Mouse (Mus musculus) E14TG2a.4 (cell line): ENCODE data around the gene Lcmt2.

Source experiments
- H3K27me3 ChIP-seq: 2 replicates; pipeline ENCODE4 v1.6.1; 2014; ENCODE audit warnings: low read length, control low read depth; ENCODE audit not compliant: insufficient read depth
- H3K36me3 ChIP-seq: 2 replicates; pipeline ENCODE4 v1.6.1; 2014; ENCODE audit warnings: low read length, control low read depth; ENCODE audit not compliant: insufficient read depth
- H3K4me1 ChIP-seq: replicated peaks from 2 replicates; pipeline ENCODE4 v1.6.1; 2014; ENCODE audit warnings: low read depth, low read length, control low read depth
- H3K4me3 ChIP-seq: replicated peaks from 2 replicates; pipeline ENCODE4 v1.5.1; 2014; ENCODE audit warnings: mild to moderate bottlenecking, low read length
- H3K9me3 ChIP-seq: 2 replicates; pipeline ENCODE4 v1.6.1; 2014; ENCODE audit warnings: low read length, control low read depth
- CTCF ChIP-seq: conservative IDR thresholded peaks from 2 replicates; pipeline ENCODE4 v1.5.1; 2014; ENCODE audit warnings: low read length
- NANOG ChIP-seq: IDR thresholded peaks from 2 replicates; pipeline ENCODE4 v1.6.1; 2014; ENCODE audit warnings: borderline replicate concordance, low read length, mixed read lengths
- POU5F1 ChIP-seq: IDR thresholded peaks from 2 replicates; pipeline ENCODE4 v1.6.1; 2014; ENCODE audit warnings: low read length, borderline replicate concordance

The Lcmt2 gene

GRCm38 (mm10) chr2:121169173-121169572, 28.7 kb upstream of the Lcmt2 start:
- H3K4me3 ChIP-seq, result no peak overlapping the region
- no peaks in the 10 kb centered on the region for H3K9me3 ChIP-seq
- H3K36me3 ChIP-seq, result peaks cover 34% of the 10 kb centered on the region
- peaks cover 16% of the 10 kb centered on the region for H3K27me3 ChIP-seq
- TF ChIP-seq POU5F1, result no peak
- no peak for TF ChIP-seq CTCF
- no peak for TF ChIP-seq NANOG
- H3K4me1 ChIP-seq, result peaks cover 18% of the 10 kb centered on the region

GRCm38 (mm10) chr2:121153100-121153499, 12.6 kb upstream of the Lcmt2 start:
- Histone ChIP-seq H3K36me3 (peaks cover 77% of the 10 kb centered on the region), H3K9me3 (no peaks in the 10 kb centered on the region), H3K4me3 (no peak overlapping the region), H3K27me3 (no peaks in the 10 kb centered on the region), H3K4me1 (no peaks in the 10 kb centered on the region)
- TF ChIP-seq CTCF (peak; percentile 61), POU5F1 (no peak)

DNA sequence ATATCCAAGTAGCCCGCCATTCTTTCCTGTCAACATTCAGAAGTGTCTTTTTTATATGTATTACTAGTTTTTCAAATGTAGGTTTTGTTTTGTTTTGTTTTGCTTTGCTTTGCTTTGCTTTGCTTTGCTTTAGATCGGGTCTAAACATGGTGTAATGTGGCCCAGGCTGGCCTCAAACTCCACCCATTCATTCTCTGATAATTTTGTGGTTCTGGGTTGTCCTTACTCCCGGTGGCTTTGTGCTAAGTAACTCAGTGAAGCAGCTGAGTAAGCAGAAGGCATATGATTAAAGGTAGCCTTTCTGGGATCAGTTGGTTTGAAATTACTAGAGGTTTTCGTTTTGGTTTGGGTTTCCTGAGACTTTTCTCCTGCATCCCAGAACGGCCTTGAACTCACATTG, 9.2 kb upstream of the Lcmt2 start:
- Histone ChIP-seq H3K27me3 (no peaks in the 10 kb centered on the region), H3K36me3 (peaks cover 80% of the 10 kb centered on the region), H3K4me3 (no peak overlapping the region), H3K9me3 (no peaks in the 10 kb centered on the region), H3K4me1 (no peaks in the 10 kb centered on the region)
- TF ChIP-seq POU5F1, result no peak
- no peak for TF ChIP-seq NANOG
- TF ChIP-seq CTCF, result no peak

DNA sequence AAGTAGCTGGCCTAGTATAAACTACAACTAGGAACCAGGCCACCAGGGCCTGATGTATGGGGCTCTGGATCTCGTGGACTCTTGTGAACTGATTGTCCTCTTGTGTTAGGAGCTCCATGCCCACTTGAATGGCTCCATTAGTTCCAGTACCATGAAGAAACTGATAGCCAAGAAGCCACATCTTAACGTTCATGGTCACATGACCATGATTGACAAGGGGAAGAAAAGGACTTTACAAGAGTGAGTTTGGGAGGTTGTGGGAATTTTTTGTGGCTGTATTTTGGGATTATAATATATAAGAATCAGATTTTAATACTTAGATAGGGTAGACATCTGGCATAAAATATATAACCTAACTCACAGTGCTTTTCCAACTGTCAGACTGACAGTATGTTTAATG, 2.0 kb upstream of the Lcmt2 start:
- Histone ChIP-seq H3K4me3 (no peak overlapping the region), H3K27me3 (no peaks in the 10 kb centered on the region), H3K36me3 (peaks cover 61% of the 10 kb centered on the region), H3K4me1 (peaks cover 31% of the 10 kb centered on the region), H3K9me3 (no peaks in the 10 kb centered on the region)
- no peak for TF ChIP-seq CTCF
- TF ChIP-seq POU5F1, result no peak
- no peak for TF ChIP-seq NANOG

GRCm38 (mm10) chr2:121141216-121142035, 973 bp upstream of the Lcmt2 start:
- no peak for TF ChIP-seq POU5F1
- no peak for TF ChIP-seq NANOG
- no peak for TF ChIP-seq CTCF

DNA sequence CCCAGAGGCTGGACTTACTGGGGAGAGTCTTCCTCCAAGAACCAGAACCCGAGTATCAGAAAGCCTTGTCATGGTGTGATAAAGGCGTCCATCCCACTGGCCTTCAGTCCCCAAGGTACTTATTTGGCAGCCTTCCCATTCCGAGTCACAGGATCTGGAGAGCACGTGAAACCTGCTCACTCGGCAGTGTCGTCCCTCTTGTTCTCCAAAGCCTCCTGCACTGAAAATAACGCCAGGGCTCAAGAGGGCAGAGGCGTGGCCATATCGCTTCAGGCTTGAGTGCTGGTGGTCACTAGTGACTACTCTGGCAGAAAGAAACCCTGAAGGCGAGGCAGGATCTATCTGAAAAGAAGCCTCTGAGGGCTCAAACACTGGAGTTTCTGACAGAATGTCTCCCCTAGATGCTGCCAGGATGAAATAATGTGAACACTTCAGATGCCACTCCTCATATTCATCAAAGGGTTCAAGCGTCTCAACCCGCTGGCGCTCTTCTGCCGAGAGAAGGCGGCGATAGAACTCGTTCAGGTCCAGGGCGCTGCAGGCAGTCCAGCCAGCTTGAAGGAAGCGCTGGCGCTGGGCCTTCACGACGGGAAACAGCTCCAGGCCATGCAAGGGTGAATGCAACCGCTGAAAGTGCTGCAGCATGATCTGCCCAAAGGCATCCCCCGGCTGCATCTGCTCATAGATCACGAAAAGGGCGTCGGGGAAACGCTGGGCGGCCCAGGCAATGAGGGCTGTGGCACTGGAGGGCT, 1.0 kb downstream of the Lcmt2 start:
- no peaks in the 10 kb centered on the region for H3K27me3 ChIP-seq
- peaks cover 43% of the 10 kb centered on the region for H3K36me3 ChIP-seq
- H3K9me3 ChIP-seq, result no peaks in the 10 kb centered on the region
- TF ChIP-seq POU5F1, result no peak
- TF ChIP-seq NANOG, result no peak
- TF ChIP-seq CTCF, result no peak
- H3K4me1 ChIP-seq, result peaks cover 31% of the 10 kb centered on the region
- peak overlapping the region; percentile 92 for H3K4me3 ChIP-seq

More at GRCm38 (mm10) chr2:121141216-121142035, 973 bp upstream of the Lcmt2 start:
- peaks cover 59% of the 10 kb centered on the region for H3K36me3 ChIP-seq
- H3K4me3 ChIP-seq, result peak overlapping the region; percentile 74
- peaks cover 31% of the 10 kb centered on the region for H3K4me1 ChIP-seq
- no peaks in the 10 kb centered on the region for H3K27me3 ChIP-seq
- H3K9me3 ChIP-seq, result no peaks in the 10 kb centered on the region

DNA sequence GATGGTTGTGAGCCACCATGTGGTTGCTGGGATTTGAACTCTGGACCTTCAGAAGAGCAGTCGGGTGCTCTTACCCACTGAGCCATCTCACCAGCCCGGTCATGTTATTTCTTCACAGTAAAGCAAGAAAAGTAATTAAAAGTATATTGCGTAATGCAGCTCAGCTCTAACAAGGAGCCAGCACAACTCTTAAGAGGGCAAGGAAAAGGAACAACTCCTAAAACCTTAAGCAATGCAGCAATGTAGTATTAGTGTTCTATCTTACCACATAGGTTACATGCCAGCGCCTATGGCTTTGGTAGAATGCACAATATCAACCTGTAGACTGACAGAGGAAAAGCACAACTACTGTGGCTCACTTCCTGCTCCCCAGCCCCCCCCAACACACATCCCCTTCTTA, 3.1 kb downstream of the Lcmt2 start:
- H3K36me3 ChIP-seq, result peaks cover 29% of the 10 kb centered on the region
- no peak for TF ChIP-seq NANOG
- no peak for TF ChIP-seq POU5F1
- no peak for TF ChIP-seq CTCF

GRCm38 (mm10) chr2:121132822-121133221, 7.6 kb downstream of the Lcmt2 start:
- Histone ChIP-seq H3K36me3 (peaks cover 10% of the 10 kb centered on the region; the same call in 1 of the 2 replicates), H3K9me3 (no peaks in the 10 kb centered on the region), H3K4me1 (peaks cover under 1% of the 10 kb centered on the region; the same call in 1 of the 2 replicates), H3K27me3 (no peaks in the 10 kb centered on the region), H3K4me3 (no peak overlapping the region)
- TF ChIP-seq NANOG, result no peak
- TF ChIP-seq CTCF, result no peak
- TF ChIP-seq POU5F1, result no peak

More for the DNA sequence above, 3.1 kb downstream of the Lcmt2 start:
- Histone ChIP-seq H3K9me3 (no peaks in the 10 kb centered on the region), H3K27me3 (no peaks in the 10 kb centered on the region), H3K4me1 (peaks cover 30% of the 10 kb centered on the region), H3K4me3 (no peak overlapping the region)
